Mouse (Mus musculus) heart, postnatal 0 days (tissue): ENCODE measurements at regions not wholly inside any gene's neighbourhood (a gene's known extent, or its start where the extent isn't known, plus 50 kb on each side); places are given as distances from the start of the nearest gene placed in this dataset.

ENCODE experiments used
- ATAC-seq: fragments of 200-750 bp; cut with Nextera tagmentation; 2 replicates; pipeline ENCODE4 v1.8.0; 2017; ENCODE audit warnings: low read depth, moderate number of reproducible peaks, moderate library complexity; ENCODE audit not compliant: insufficient read depth
- DNase-seq: peaks from one replicate; pipeline ENCODE4 v3.0.0-alpha.2; 2016; ENCODE audit warnings: low spot score
- H3K27ac ChIP-seq: fragments of 300-500 bp; sonication (generic); 2 replicates; pipeline ENCODE4 v1.5.1; 2014; ENCODE audit warnings: low read depth, mild to moderate bottlenecking
- H3K27me3 ChIP-seq: fragments of 300-500 bp; sonication (generic); 2 replicates; pipeline ENCODE4 v1.6.1; 2014; ENCODE audit warnings: low read length, mixed read lengths; ENCODE audit not compliant: control insufficient read depth, insufficient read depth
- H3K36me3 ChIP-seq: fragments of 300-500 bp; sonication (generic); replicated peaks from 2 replicates; pipeline ENCODE4 v1.6.1; 2014; ENCODE audit warnings: low read length, mixed read lengths; ENCODE audit not compliant: control insufficient read depth, insufficient read depth
- H3K4me1 ChIP-seq: fragments of 300-500 bp; sonication (generic); 2 replicates; pipeline ENCODE4 v1.6.1; 2014; ENCODE audit warnings: antibody characterized with exemption; ENCODE audit not compliant: control insufficient read depth, insufficient read depth
- H3K4me2 ChIP-seq: fragments of 300-500 bp; sonication (generic); 2 replicates; pipeline ENCODE4 v1.6.1; 2014; ENCODE audit warnings: low read depth, mild to moderate bottlenecking, low read length, moderate library complexity
- H3K4me3 ChIP-seq: fragments of 300-500 bp; sonication (generic); 2 replicates; pipeline ENCODE4 v1.5.1; 2014; ENCODE audit warnings: low read depth, low read length
- H3K9ac ChIP-seq: fragments of 300-500 bp; sonication (generic); replicated peaks from 2 replicates; pipeline ENCODE4 v1.6.1; 2014; ENCODE audit warnings: low read depth, low read length, mixed read lengths
- H3K9me3 ChIP-seq: fragments of 300-500 bp; sonication (generic); replicated peaks from 2 replicates; pipeline ENCODE4 v1.6.1; 2016; ENCODE audit warnings: low read length; ENCODE audit not compliant: control insufficient read depth
- CTCF ChIP-seq: IDR thresholded peaks from 2 replicates; pipeline ENCODE4 v1.5.1; 2016; ENCODE audit warnings: antibody characterized with exemption, control low read depth, low read depth
- EP300 ChIP-seq: IDR thresholded peaks from 2 replicates; pipeline ENCODE4 v1.6.1; 2016; ENCODE audit warnings: antibody characterized with exemption, low read depth
- WGBS: fragments of 180-500 bp; shearing (Covaris S2); extraction: QIAGEN DNeasy Blood & Tissue Kit; methylation state at CpG from one replicate; pipeline ENCODE4 v1.1.7; 2014; 5-methylcytosine and 5-hydroxymethylcytosine counted together

DNA sequence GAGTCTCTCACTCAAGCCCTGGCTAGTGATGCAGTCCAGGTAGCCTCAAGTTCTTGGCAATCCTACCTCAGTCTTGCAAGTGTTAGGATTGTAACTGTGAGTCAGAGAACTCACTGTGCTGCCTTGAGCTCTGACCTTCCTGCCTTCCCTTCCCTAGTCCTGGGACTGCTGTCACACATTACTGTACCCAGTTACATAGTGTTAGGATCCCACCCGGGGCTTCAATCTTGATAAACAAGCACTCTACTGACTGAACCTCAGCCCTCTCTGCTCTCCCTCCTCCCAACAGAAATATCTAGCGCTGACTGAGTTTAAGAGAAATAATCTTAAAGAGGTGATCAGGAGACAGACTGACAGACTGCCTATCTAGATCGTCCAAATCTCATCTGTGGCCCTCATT, 143.8 kb upstream of the Noct start:
- no peak for TF ChIP-seq EP300
- TF ChIP-seq CTCF, result no peak
- Histone ChIP-seq H3K4me2 (no peak overlapping the region), H3K27ac (no peak overlapping the region), H3K36me3 (no peaks in the 10 kb centered on the region), H3K4me1 (no peaks in the 10 kb centered on the region), H3K27me3 (no peaks in the 10 kb centered on the region), H3K9ac (no peak overlapping the region), H3K9me3 (no peaks in the 10 kb centered on the region), H3K4me3 (no peak overlapping the region)
- DNase-seq, result no peak
- WGBS, result 30% methylated on average over 3 of the region's 3 CpGs
- no peak for ATAC-seq

- H3K27me3 ChIP-seq, result no peaks in the 10 kb centered on the region
- no peak overlapping the region for H3K27ac ChIP-seq
- no peak overlapping the region for H3K4me2 ChIP-seq
- H3K36me3 ChIP-seq, result no peaks in the 10 kb centered on the region
- H3K9me3 ChIP-seq, result no peaks in the 10 kb centered on the region
- no peak for DNase-seq
- TF ChIP-seq CTCF (no peak), EP300 (no peak)
- H3K4me3 ChIP-seq, result no peak overlapping the region
- no peak overlapping the region for H3K9ac ChIP-seq
- 63% methylated on average over 7 of the region's 7 CpGs for WGBS
- H3K4me1 ChIP-seq, result no peaks in the 10 kb centered on the region
- no peak for ATAC-seq
Observed at GRCm38 (mm10) chr3:51080855-51081254, 143.4 kb upstream of the Noct start.

DNA sequence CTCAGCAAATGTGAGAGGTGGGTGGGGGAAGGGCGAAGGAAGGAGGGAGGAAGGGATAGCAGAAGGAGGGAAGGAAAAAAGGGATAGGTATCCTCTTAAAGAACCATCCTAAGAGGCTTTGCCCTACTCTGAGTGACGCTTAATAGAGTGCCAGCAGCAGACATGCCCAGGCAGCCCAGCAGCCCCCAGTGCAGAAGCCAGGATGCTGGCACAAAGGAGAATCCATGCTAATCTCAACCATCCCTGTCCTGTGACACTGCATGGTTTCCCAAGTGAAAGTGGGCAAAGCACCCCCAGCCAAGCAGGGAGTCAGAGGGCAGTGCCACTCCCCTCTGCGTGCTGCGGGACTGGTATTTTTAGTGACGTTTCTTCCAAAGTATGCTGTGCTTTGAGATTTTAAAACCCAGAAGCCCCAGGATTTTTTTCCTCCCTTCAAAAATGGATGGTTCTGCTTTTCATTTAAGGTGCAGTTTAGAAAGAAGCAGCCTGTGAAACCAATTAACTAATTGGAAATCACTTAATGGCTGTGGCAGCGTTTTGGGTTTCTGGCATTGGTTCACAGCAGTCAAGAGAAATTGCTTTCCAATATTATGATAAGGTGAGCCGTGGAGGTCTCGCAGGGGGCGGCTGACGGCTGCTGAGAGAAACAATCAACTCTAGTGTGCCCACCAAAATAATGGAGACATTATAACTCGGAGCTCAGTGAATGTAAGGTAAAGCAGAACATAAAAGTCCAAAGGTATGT, 141.2 kb upstream of the Noct start:
- H3K4me1 ChIP-seq, result peaks cover 3% of the 10 kb centered on the region; the same call in 1 of the 2 replicates
- ATAC-seq (no peak), DNase-seq (no peak)
- H3K27me3 ChIP-seq, result no peaks in the 10 kb centered on the region
- no peaks in the 10 kb centered on the region for H3K9me3 ChIP-seq
- WGBS, result 73% methylated on average over 11 of the region's 11 CpGs
- no peak overlapping the region for H3K4me3 ChIP-seq
- TF ChIP-seq EP300 (no peak), CTCF (no peak)
- H3K36me3 ChIP-seq, result no peaks in the 10 kb centered on the region
- H3K27ac ChIP-seq, result no peak overlapping the region
- no peak overlapping the region for H3K4me2 ChIP-seq
- no peak overlapping the region for H3K9ac ChIP-seq

GRCm38 (mm10) chr3:51083583-51083982, 140.7 kb upstream of the Noct start:
- Histone ChIP-seq H3K36me3 (no peaks in the 10 kb centered on the region), H3K4me1 (peaks cover 3% of the 10 kb centered on the region; the same call in 1 of the 2 replicates), H3K4me3 (no peak overlapping the region), H3K27me3 (no peaks in the 10 kb centered on the region), H3K9ac (no peak overlapping the region), H3K4me2 (no peak overlapping the region), H3K9me3 (no peaks in the 10 kb centered on the region), H3K27ac (no peak overlapping the region)
- DNase-seq (no peak), ATAC-seq (no peak)
- 78% methylated on average over 7 of the region's 7 CpGs for WGBS
- TF ChIP-seq CTCF (no peak), EP300 (no peak)

GRCm38 (mm10) chr3:51086441-51086849, 137.8 kb upstream of the Noct start:
- ATAC-seq (no peak), DNase-seq (no peak)
- Histone ChIP-seq H3K9me3 (no peaks in the 10 kb centered on the region), H3K9ac (no peak overlapping the region), H3K4me2 (no peak overlapping the region), H3K36me3 (no peaks in the 10 kb centered on the region), H3K4me3 (no peak overlapping the region), H3K27ac (no peak overlapping the region), H3K27me3 (no peaks in the 10 kb centered on the region), H3K4me1 (peaks cover 3% of the 10 kb centered on the region; the same call in 1 of the 2 replicates)
- TF ChIP-seq EP300 (no peak), CTCF (no peak)
- 33% methylated on average over 10 of the region's 10 CpGs for WGBS

DNA sequence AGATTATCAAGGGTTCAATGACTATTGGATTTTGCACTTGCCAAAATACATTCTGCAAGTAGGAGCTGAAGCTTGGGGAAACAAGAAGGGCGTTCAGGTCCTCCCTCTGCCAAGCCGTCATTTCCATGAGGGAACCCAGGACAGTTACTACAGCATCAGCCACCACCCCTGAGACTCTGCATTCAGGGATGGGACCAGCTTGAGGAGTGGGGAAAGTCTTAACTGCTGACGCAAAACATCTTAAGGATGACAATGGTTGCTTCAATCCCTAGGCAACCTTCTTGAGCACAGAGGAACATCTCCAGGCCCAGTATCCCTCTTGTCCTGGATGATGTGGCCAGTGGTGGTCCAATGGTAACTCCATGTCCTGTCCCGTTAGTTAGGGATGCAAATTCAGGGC, 137.2 kb upstream of the Noct start:
- TF ChIP-seq EP300 (no peak), CTCF (no peak)
- 82% methylated on average over 4 of the region's 4 CpGs for WGBS
- H3K4me1 ChIP-seq, result peaks cover 3% of the 10 kb centered on the region; the same call in 1 of the 2 replicates
- ATAC-seq, result no peak
- no peaks in the 10 kb centered on the region for H3K9me3 ChIP-seq
- H3K9ac ChIP-seq, result no peak overlapping the region
- H3K27ac ChIP-seq, result no peak overlapping the region
- no peaks in the 10 kb centered on the region for H3K36me3 ChIP-seq
- H3K4me2 ChIP-seq, result no peak overlapping the region
- H3K4me3 ChIP-seq, result no peak overlapping the region
- no peaks in the 10 kb centered on the region for H3K27me3 ChIP-seq
- DNase-seq, result no peak
